Mouse (Mus musculus) embryonic fibroblast, embryonic 13.5 days (primary cell): ENCODE data around the gene Sec23a.

ENCODE experiments used
- CTCF ChIP-seq: IDR thresholded peaks from 2 replicates; pipeline ENCODE4 v1.5.1; 2011; ENCODE audit warnings: mild to moderate bottlenecking, control low read depth, low read length, moderate library complexity, borderline replicate concordance; ENCODE audit not compliant: insufficient read depth
- POLR2A ChIP-seq: IDR thresholded peaks from 2 replicates; pipeline ENCODE4 v1.6.1; 2011; ENCODE audit warnings: low read depth, mild to moderate bottlenecking, control low read depth, low read length, moderate library complexity

DNA sequence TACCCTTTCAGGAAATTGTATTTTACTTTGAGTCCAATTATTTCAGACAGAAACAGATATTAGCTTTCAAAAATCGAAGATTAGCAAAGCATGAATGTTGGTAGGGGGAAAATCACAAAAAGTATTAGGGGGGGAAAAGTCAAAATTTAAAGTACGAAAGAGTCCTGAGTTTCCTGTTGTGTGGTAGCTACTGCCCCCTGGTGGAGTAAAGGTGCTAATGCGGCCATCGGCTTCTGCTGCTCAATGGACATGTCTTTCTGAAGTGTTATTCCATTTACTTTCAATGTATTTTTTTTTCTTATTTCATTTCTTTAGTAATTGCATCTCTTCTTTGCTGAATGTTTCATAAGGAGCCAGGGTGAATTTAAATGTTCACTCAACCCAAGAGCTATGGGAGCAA lies 64.6 kb downstream of the Sec23a start:
- TF ChIP-seq CTCF (peak; percentile 59), POLR2A (no peak)
